Mouse (Mus musculus) hindbrain, embryonic 11.5 days (tissue): ENCODE data around the gene Sbk2. TPM values are rescaled to one million over a fixed set of nuclear protein-coding genes. Genes with fewer than 3 reads are reported as not detected.

Source experiments
- ATAC-seq: fragments of 200-750 bp; cut with Nextera tagmentation; 2 replicates; pipeline ENCODE4 v1.8.0; 2017; ENCODE audit warnings: mild to moderate bottlenecking, moderate TSS enrichment, moderate library complexity; ENCODE audit not compliant: low FRiP score
- DNase-seq: peaks from one replicate; pipeline ENCODE4 v3.0.0-alpha.2; 2015; ENCODE audit warnings: low spot score
- H3K27ac ChIP-seq: fragments of 300-500 bp; sonication (generic); 2 replicates; pipeline ENCODE4 v1.5.1; 2014; ENCODE audit warnings: mild to moderate bottlenecking, low read depth, low read length
- H3K27me3 ChIP-seq: fragments of 300-500 bp; sonication (generic); 2 replicates; pipeline ENCODE4 v1.6.1; 2014; ENCODE audit warnings: mild to moderate bottlenecking, low read length, moderate library complexity, mixed read lengths; ENCODE audit not compliant: control insufficient read depth, insufficient read depth
- H3K36me3 ChIP-seq: fragments of 300-500 bp; sonication (generic); 2 replicates; pipeline ENCODE4 v1.6.1; 2014; ENCODE audit warnings: mild to moderate bottlenecking, low read length, moderate library complexity, mixed read lengths; ENCODE audit not compliant: control insufficient read depth, insufficient read depth
- H3K4me1 ChIP-seq: fragments of 300-500 bp; sonication (generic); replicated peaks from 2 replicates; pipeline ENCODE4 v1.6.1; 2014; ENCODE audit warnings: low read length, mixed read lengths; ENCODE audit not compliant: control insufficient read depth, insufficient read depth
- H3K4me2 ChIP-seq: fragments of 300-500 bp; sonication (generic); replicated peaks from 2 replicates; pipeline ENCODE4 v1.6.1; 2014; ENCODE audit warnings: mild to moderate bottlenecking, low read depth, low read length
- H3K4me3 ChIP-seq: fragments of 300-500 bp; sonication (generic); 2 replicates; pipeline ENCODE4 v1.5.1; 2014; ENCODE audit warnings: low read depth, low read length
- H3K9ac ChIP-seq: fragments of 300-500 bp; sonication (generic); 2 replicates; pipeline ENCODE4 v1.6.1; 2014; ENCODE audit warnings: low read depth, low read length
- H3K9me3 ChIP-seq: fragments of 300-500 bp; sonication (generic); 2 replicates; pipeline ENCODE4 v1.6.1; 2016; ENCODE audit warnings: low read length; ENCODE audit not compliant: control insufficient read depth
- WGBS: fragments of 180-500 bp; shearing (Covaris S2); extraction: QIAGEN DNeasy Blood & Tissue Kit; methylation state at CpG from one replicate; pipeline ENCODE4 v1.1.7; 2014; 5-methylcytosine and 5-hydroxymethylcytosine counted together
- polyA plus RNA-seq: library from polyadenylated mRNA; unstranded; fragments of >200 nt; fragmentation: Nextera tagmentation; extraction: Ambion mirVana; gene quantifications from 2 replicates; pipeline ENCODE4 v1.2.1, GENCODE M21; 2014

The Sbk2 gene
- polyA plus RNA-seq, 1 experiment from 2014 or later = 0.09 TPM

- Histone ChIP-seq H3K27ac (peak within 1 kb of the TSS; percentile 93), H3K9me3 (no peaks in the 10 kb centered on the region), H3K36me3 (no peaks in the 10 kb centered on the region), H3K27me3 (no peaks in the 10 kb centered on the region), H3K4me3 (no peak within 1 kb of the TSS), H3K4me2 (peak within 1 kb of the TSS; percentile 14; the same call in 1 of the 2 replicates), H3K4me1 (peaks cover 29% of the 10 kb centered on the region), H3K9ac (peak within 1 kb of the TSS; percentile 42)
- ATAC-seq (peak; percentile 34), DNase-seq (peak; percentile 49)
- 7% methylated on average over 5 of the region's 6 CpGs for WGBS
These were observed 38.5 kb downstream of the Sbk2 start, which contains the start of gene Ssc5d for GRCm38 (mm10) chr7:4925441-4926381. Gene Ssc5d (plus strand): TSS chr7:4925785.

GRCm38 (mm10) chr7:4924891-4925301 lies 39.3 kb downstream of the Sbk2 start:
- 8% methylated on average over 3 of the region's 4 CpGs for WGBS
- ATAC-seq (no peak), DNase-seq (peak; percentile 41)
- Histone ChIP-seq H3K9me3 (no peaks in the 10 kb centered on the region), H3K27ac (peak overlapping the region; percentile 93), H3K9ac (0 out of 2 replicates have a peak overlapping the region, but pooled peaks have one; percentile 42), H3K4me3 (no peak overlapping the region), H3K4me1 (peaks cover 29% of the 10 kb centered on the region), H3K27me3 (no peaks in the 10 kb centered on the region), H3K36me3 (no peaks in the 10 kb centered on the region), H3K4me2 (0 out of 2 replicates have a peak overlapping the region, but pooled peaks have one; percentile 0)

GRCm38 (mm10) chr7:4924483-4924882 lies 39.7 kb downstream of the Sbk2 start:
- peak overlapping the region; percentile 55; the same call in 1 of the 2 replicates for H3K9ac ChIP-seq
- H3K4me2 ChIP-seq = peak overlapping the region; percentile 84; the same call in 1 of the 2 replicates
- peaks cover 29% of the 10 kb centered on the region for H3K4me1 ChIP-seq
- H3K4me3 ChIP-seq = peak overlapping the region; percentile 34; the same call in 1 of the 2 replicates
- no peak for DNase-seq
- no peaks in the 10 kb centered on the region for H3K36me3 ChIP-seq
- 9% methylated on average over 4 of the region's 4 CpGs for whole genome bisulfite sequencing
- ATAC-seq = no peak
- no peaks in the 10 kb centered on the region for H3K27me3 ChIP-seq
- no peaks in the 10 kb centered on the region for H3K9me3 ChIP-seq
- peak overlapping the region; percentile 93 for H3K27ac ChIP-seq

GRCm38 (mm10) chr7:4923586-4924364 lies 40.4 kb downstream of the Sbk2 start:
- WGBS = 6% methylated on average over 37 of the region's 37 CpGs
- Histone ChIP-seq H3K4me1 (peaks cover 29% of the 10 kb centered on the region), H3K36me3 (0 out of 2 replicates have a peak, but pooled peaks cover 3% of the 10 kb centered on the region), H3K4me2 (peak overlapping the region; percentile 84), H3K4me3 (peak overlapping the region; percentile 34), H3K27me3 (no peaks in the 10 kb centered on the region), H3K27ac (peak overlapping the region; percentile 93), H3K9ac (peak overlapping the region; percentile 55), H3K9me3 (no peaks in the 10 kb centered on the region)
- ATAC-seq (no peak), DNase-seq (peak; percentile 63)

GRCm38 (mm10) chr7:4922931-4923565 lies 41.2 kb downstream of the Sbk2 start:
- under 1% methylated on average over 14 of the region's 14 CpGs for WGBS
- Histone ChIP-seq H3K27ac (peak overlapping the region; percentile 93), H3K4me2 (peak overlapping the region; percentile 84), H3K36me3 (0 out of 2 replicates have a peak, but pooled peaks cover 7% of the 10 kb centered on the region), H3K9me3 (no peaks in the 10 kb centered on the region), H3K27me3 (no peaks in the 10 kb centered on the region), H3K9ac (peak overlapping the region; percentile 55), H3K4me1 (peaks cover 29% of the 10 kb centered on the region), H3K4me3 (peak overlapping the region; percentile 34)
- DNase-seq = peak; percentile 91
- ATAC-seq = peak; percentile 59

GRCm38 (mm10) chr7:4922508-4922907 lies 41.7 kb downstream of the Sbk2 start:
- ATAC-seq = peak; percentile 79
- H3K4me2 ChIP-seq = peak overlapping the region; percentile 84
- no peaks in the 10 kb centered on the region for H3K27me3 ChIP-seq
- H3K4me1 ChIP-seq = peaks cover 29% of the 10 kb centered on the region
- 0% methylated on average over 14 of the region's 14 CpGs for WGBS
- peak overlapping the region; percentile 55 for H3K9ac ChIP-seq
- peak overlapping the region; percentile 93 for H3K27ac ChIP-seq
- H3K9me3 ChIP-seq = no peaks in the 10 kb centered on the region
- 0 out of 2 replicates have a peak, but pooled peaks cover 7% of the 10 kb centered on the region for H3K36me3 ChIP-seq
- peak; percentile 92 for DNase-seq
- H3K4me3 ChIP-seq = peak overlapping the region; percentile 34

- Histone ChIP-seq H3K36me3 (0 out of 2 replicates have a peak, but pooled peaks cover 7% of the 10 kb centered on the region), H3K4me3 (peak within 1 kb of the TSS; percentile 34), H3K9ac (peak within 1 kb of the TSS; percentile 55), H3K27me3 (no peaks in the 10 kb centered on the region), H3K9me3 (no peaks in the 10 kb centered on the region), H3K27ac (peak within 1 kb of the TSS; percentile 93), H3K4me1 (peaks cover 29% of the 10 kb centered on the region), H3K4me2 (peak within 1 kb of the TSS; percentile 84)
- no peak for ATAC-seq
- no peak for DNase-seq
- WGBS = 38% methylated on average over 8 of the region's 8 CpGs
These were observed 42.3 kb downstream of the Sbk2 start, which contains the start of gene Nat14 for GRCm38 (mm10) chr7:4921824-4922482. Gene Nat14 (plus strand): TSS chr7:4922028.
